Mouse (Mus musculus) hindlimb bud, embryonic 11.5 days (tissue): ENCODE results near the gene Zmym4.

Experiments used
- DNase-seq: peaks from one replicate; pipeline ENCODE4 v3.0.0-alpha.2; 2012; ENCODE audit warnings: low read depth, low spot score; ENCODE audit errors: extremely low spot score

Zmym4 gene

GRCm38 (mm10) chr4:126823917-126824316 lies 144.0 kb downstream of the Zmym4 start:
- no peak for DNase-seq

- DNase-seq = no peak
Measured at GRCm38 (mm10) chr4:126822891-126823882, 144.7 kb downstream of the Zmym4 start.

GRCm38 (mm10) chr4:126814854-126815253 lies 153.1 kb downstream of the Zmym4 start:
- DNase-seq = no peak

- no peak for DNase-seq
Measured at GRCm38 (mm10) chr4:126813212-126813611, 154.7 kb downstream of the Zmym4 start.
